28 mouse cellular contexts compared by ENCODE assay signal in the genomic region with DNA sequence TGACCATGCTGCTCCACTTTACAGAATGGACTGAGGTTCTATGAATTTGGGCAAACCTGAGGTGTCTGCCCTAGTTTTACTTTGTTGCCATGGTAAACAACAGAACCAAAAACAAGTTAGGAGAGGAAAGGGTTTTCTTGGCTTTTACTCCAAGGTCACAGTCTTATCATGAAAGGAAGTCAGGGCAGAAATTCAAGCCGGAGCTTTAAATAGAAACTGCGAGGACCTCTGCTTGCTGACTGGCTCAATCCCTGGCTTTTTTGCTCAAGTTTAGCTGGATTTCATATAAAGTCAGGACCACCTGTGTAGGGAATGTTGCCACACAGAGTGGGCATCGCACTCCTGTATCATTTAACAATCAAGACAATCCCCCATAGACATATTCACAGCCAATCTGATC. TPM values are rescaled to one million over a fixed set of nuclear protein-coding genes. Genes with fewer than 3 reads are reported as not detected.
DNase-seq lines count a peak whose midpoint lies in the region; ATAC-seq and TF ChIP-seq lines count a peak whose summit lies in the region.
"Had no signal": no experiment of that assay in that cellular context is flagged by ENCODE, and none has a peak within 500 bp of the region (broad histone marks: within the 10 kb centered on the region; RNA-seq: fewer than 3 reads in every experiment).

No protein-coding gene starts in this region.

- peaks cover 8% of the 10 kb centered on the region; the same call in 1 of the 2 replicates for H3K4me1 ChIP-seq in heart, postnatal 0 days (ENCODE audit: control insufficient read depth, insufficient read depth)
- H3K4me1 ChIP-seq: embryonic facial prominence, embryonic 12.5 days; hindbrain, embryonic 10.5 days; hindbrain, embryonic 13.5 days; intestine, embryonic 15.5 days had no signal

- no peaks in the 10 kb centered on the region for H3K36me3 ChIP-seq in heart, postnatal 0 days (replicated peaks; ENCODE audit: control insufficient read depth, insufficient read depth, low read length)
- H3K36me3 ChIP-seq: embryonic facial prominence, embryonic 12.5 days; embryonic facial prominence, embryonic 15.5 days; G1E; heart, embryonic 13.5 days; hindbrain, embryonic 10.5 days; hindbrain, embryonic 13.5 days; intestine, embryonic 15.5 days had no signal

- no peak overlapping the region for H3K27ac ChIP-seq in heart, postnatal 0 days (ENCODE audit: low read depth)
- H3K27ac ChIP-seq: embryonic facial prominence, embryonic 12.5 days; embryonic facial prominence, embryonic 15.5 days; heart, embryonic 13.5 days; hindbrain, embryonic 10.5 days; hindbrain, embryonic 13.5 days; intestine, embryonic 15.5 days had no signal

- DNase-seq in gastrocnemius, adult 18-20 months (ENCODE audit: low spot score), result peak; percentile 3
- no peak for DNase-seq in gastrocnemius, postnatal 25 days
- peak; percentile 26 to 28 for DNase-seq in heart, adult 18-20 months
- DNase-seq in heart, postnatal 25 days (ENCODE audit: low spot score), result no peak
- DNase-seq in heart, postnatal 0 days (ENCODE audit: low spot score), result peak; percentile 31
- no peak for DNase-seq in heart, postnatal 36 days
- DNase-seq in 416B (ENCODE audit: low read depth), result peak; percentile 67
- DNase-seq: adrenal gland, postnatal 10 days; adrenal gland, postnatal 36 days; B cell, adult 2 months; cerebellum, adult 11 months; cerebellum, adult 2 months; cerebellum, adult 9-11 months; cerebellum, postnatal 25 days; forebrain, postnatal 0 days; gastrocnemius, postnatal 10 days; kidney, adult 11 months had no signal

- no peak overlapping the region for H3K9ac ChIP-seq in heart, postnatal 0 days (replicated peaks; ENCODE audit: low read depth, low read length)
- H3K9ac ChIP-seq: embryonic facial prominence, embryonic 12.5 days; embryonic facial prominence, embryonic 15.5 days; forebrain, postnatal 0 days; heart, embryonic 13.5 days; hindbrain, embryonic 13.5 days; intestine, embryonic 15.5 days had no signal

- no peak for ATAC-seq in heart, postnatal 0 days (ENCODE audit: insufficient read depth, low read depth)
- ATAC-seq: forebrain, embryonic 14.5 days; forebrain, postnatal 0 days; hindbrain, embryonic 16.5 days; intestine, embryonic 15.5 days; Patski had no signal

- no peak for TF ChIP-seq EP300 in heart, postnatal 0 days (IDR thresholded peaks at IDR 0.05; ENCODE audit: low read depth)

- H3K4me3 ChIP-seq in heart, postnatal 0 days (ENCODE audit: low read depth, low read length), result no peak overlapping the region
- H3K4me3 ChIP-seq: embryonic facial prominence, embryonic 12.5 days; embryonic facial prominence, embryonic 15.5 days; heart, embryonic 13.5 days; hindbrain, embryonic 10.5 days; hindbrain, embryonic 13.5 days; intestine, embryonic 15.5 days had no signal

- intact Hi-C loops in heart, postnatal 25 days (cut with DNase I), result no loop called here
- intact Hi-C loops in heart, postnatal 36 days (cut with DNase I), result no loop called here

- H3K27me3 ChIP-seq in heart, postnatal 0 days (ENCODE audit: control insufficient read depth, insufficient read depth, low read length), result no peaks in the 10 kb centered on the region
- H3K27me3 ChIP-seq: CH12.LX; embryonic facial prominence, embryonic 12.5 days; embryonic facial prominence, embryonic 15.5 days; heart, embryonic 13.5 days; hindbrain, embryonic 13.5 days; intestine, embryonic 15.5 days; Patski had no signal

- no peak overlapping the region for H3K4me2 ChIP-seq in heart, postnatal 0 days (ENCODE audit: low read depth, low read length)
- H3K4me2 ChIP-seq: embryonic facial prominence, embryonic 12.5 days; embryonic facial prominence, embryonic 15.5 days; heart, embryonic 13.5 days; hindbrain, embryonic 13.5 days; intestine, embryonic 15.5 days had no signal

- no peak for TF ChIP-seq CTCF in heart, postnatal 0 days (IDR thresholded peaks at IDR 0.05; ENCODE audit: low read depth)

- 31% methylated on average over 3 of the region's 3 CpGs for WGBS in heart, postnatal 0 days

- no peaks in the 10 kb centered on the region for H3K9me3 ChIP-seq in heart, postnatal 0 days (replicated peaks; ENCODE audit: control insufficient read depth, low read length)
- H3K9me3 ChIP-seq: embryonic facial prominence, embryonic 12.5 days; embryonic facial prominence, embryonic 15.5 days; G1E; heart, embryonic 13.5 days; hindbrain, embryonic 10.5 days; hindbrain, embryonic 13.5 days; intestine, embryonic 15.5 days had no signal

RNA-seq across cellular contexts. Expression of gene Ifrd1, which starts 50.3 kb away (rescaled TPM):
- total RNA-seq in gastrocnemius, adult 18-20 months (2021), result 100 to 1,000 TPM in 1 of 2 experiments, 10 to 100 TPM in 1; 79.2 to 225 TPM
- 100 to 1,000 TPM in 1 of 2 experiments, 10 to 100 TPM in 1; 67.1 to 121 TPM for total RNA-seq in gastrocnemius, postnatal 25 days (2021)
- total RNA-seq in heart, adult 18-20 months (2021), result 100 to 1,000 TPM in 1 of 2 experiments, 10 to 100 TPM in 1; 98.6 to 105 TPM
- total RNA-seq in heart, postnatal 25 days (2021), result 10 to 100 TPM; 75.2 to 75.9 TPM
- total RNA-seq in heart, postnatal 0 days (2014; rRNA removed; ENCODE audit: low replicate concordance), result 47.0 and 74.6 TPM in 2 replicates
- 90.4 and 117 TPM in 2 replicates for polyA plus RNA-seq in heart, postnatal 0 days (2015; fragmentation: Nextera tagmentation; extraction: Ambion mirVana)
- total RNA-seq in heart, postnatal 36 days (2021), result 10 to 100 TPM; 87.2 to 89.6 TPM

Comparison
In these comparisons a context has a peak if more than half of its experiments do, and no peak if none do; other contexts are left out.
1. DNase-seq: peak in gastrocnemius, adult 18-20 months (single experiment), heart, adult 18-20 months (2 of 2), heart, postnatal 0 days (single experiment) and 416B (single experiment); none in gastrocnemius, postnatal 25 days (single experiment), heart, postnatal 25 days (single experiment) and heart, postnatal 36 days (0 of 2).